Mouse (Mus musculus) inflammation-experienced regulatory T-cells, adult 16 weeks (primary cell): Measurements from ENCODE around the gene Gm3164. TPM values are rescaled to one million over a fixed set of nuclear protein-coding genes. Genes with fewer than 3 reads are reported as not detected.

Experiments
- polyA plus RNA-seq: library from polyadenylated mRNA; unstranded; fragments of 100-300 nt; shearing (Covaris generic); gene quantifications from one replicate; pipeline ENCODE4 v1.2.1, GENCODE M21; 2017

Gene Gm3164
- polyA plus RNA-seq = 7.0 TPM

GRCm38 (mm10) chr14:4414965-4415835 lies at the start of gene Gm3164:
Gm3164 (plus strand) TSS chr14:4415448.

GRCm38 (mm10) chr14:4397226-4397625 lies 18.0 kb upstream of the Gm3164 start, which contains the start of gene Gm3159:
Gm3159 (plus strand) TSS chr14:4397526.

GRCm38 (mm10) chr14:4430692-4431091 lies 15.4 kb downstream of the Gm3164 start, which contains the start of gene Gm3173:
Gm3173 (plus strand) TSS chr14:4430992.

DNA sequence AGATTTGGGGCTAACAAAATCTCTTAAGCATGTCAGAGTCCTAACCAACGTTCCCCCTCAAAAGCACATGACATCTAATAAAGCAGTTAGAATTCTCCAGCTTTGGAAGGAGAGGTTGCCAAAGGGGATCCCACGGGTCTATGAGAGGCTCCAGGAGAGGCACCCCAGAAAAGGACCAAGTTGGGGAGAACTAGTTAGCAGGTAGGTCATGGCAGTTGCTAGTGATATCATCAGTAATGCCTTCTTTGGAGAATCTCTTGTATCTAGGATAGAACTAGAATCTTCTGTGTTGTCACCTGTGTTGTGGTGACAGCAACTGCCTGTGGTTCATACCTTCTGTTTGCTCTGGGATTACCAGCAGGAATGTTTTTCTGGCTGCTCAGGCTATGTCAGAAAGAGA lies 66.2 kb downstream of the Gm3164 start, which contains the start of gene Gm3182:
Gene Gm3182 (plus strand): TSS at position 301 of the 400 bp plus-strand sequence.

Other genes starting within 250 kb of the Gm3164 start
- gene Gm2974, start 232.9 kb upstream of the Gm3164 start, polyA plus RNA-seq = 2.8 TPM
- not detected for gene Gm3138, start 165.8 kb upstream of the Gm3164 start, polyA plus RNA-seq
- gene Gm3149, start 98.2 kb upstream of the Gm3164 start, polyA plus RNA-seq = not detected
- 9.4 TPM for gene 2610042L04Rik, start 80.7 kb upstream of the Gm3164 start, polyA plus RNA-seq
- not detected for gene Gm3159, start 17.9 kb upstream of the Gm3164 start, polyA plus RNA-seq
- 2.7 TPM for gene Gm3173, start 15.5 kb downstream of the Gm3164 start, polyA plus RNA-seq
- gene Gm3182, start 66.3 kb downstream of the Gm3164 start, polyA plus RNA-seq = not detected
- not detected for gene Gm3047, start 140.0 kb downstream of the Gm3164 start, polyA plus RNA-seq
- gene Gm8159, start 216.9 kb downstream of the Gm3164 start, polyA plus RNA-seq = not detected
- gene Gm3239, start 248.7 kb downstream of the Gm3164 start, polyA plus RNA-seq = not detected